Mouse (Mus musculus) embryonic facial prominence, embryonic 14.5 days (tissue): ENCODE measurements at regions not wholly inside any gene's neighbourhood (a gene's known extent, or its start where the extent isn't known, plus 50 kb on each side); places are given as distances from the start of the nearest gene placed in this dataset.
A peak's percentile ranks its signal among the peaks of the same experiment; 100 is the strongest.

ENCODE experiments used
- ATAC-seq: fragments of 200-750 bp; cut with Nextera tagmentation; 2 replicates; pipeline ENCODE4 v1.8.0; 2017; ENCODE audit warnings: low read depth, moderate number of reproducible peaks, moderate TSS enrichment
- DNase-seq: peaks from one replicate; pipeline ENCODE4 v3.0.0-alpha.2; 2015; ENCODE audit warnings: low spot score
- H3K27ac ChIP-seq: fragments of 300-500 bp; sonication (generic); replicated peaks from 2 replicates; pipeline ENCODE4 v1.5.1; 2014; ENCODE audit warnings: low read depth, mild to moderate bottlenecking, low read length, moderate library complexity
- H3K27me3 ChIP-seq: fragments of 300-500 bp; sonication (generic); replicated peaks from 2 replicates; pipeline ENCODE4 v1.6.1; 2014; ENCODE audit warnings: low read length; ENCODE audit not compliant: control insufficient read depth, insufficient read depth
- H3K36me3 ChIP-seq: fragments of 300-500 bp; sonication (generic); 2 replicates; pipeline ENCODE4 v1.6.1; 2014; ENCODE audit warnings: low read length, mixed read lengths; ENCODE audit not compliant: control insufficient read depth, insufficient read depth
- H3K4me1 ChIP-seq: fragments of 300-500 bp; sonication (generic); 2 replicates; pipeline ENCODE4 v1.6.1; 2014; ENCODE audit warnings: antibody characterized with exemption, low read length; ENCODE audit not compliant: control insufficient read depth, insufficient read depth
- H3K4me2 ChIP-seq: fragments of 300-500 bp; sonication (generic); 2 replicates; pipeline ENCODE4 v1.6.1; 2014; ENCODE audit warnings: low read depth, mild to moderate bottlenecking, low read length, moderate library complexity, mixed read lengths
- H3K4me3 ChIP-seq: fragments of 300-500 bp; sonication (generic); 2 replicates; pipeline ENCODE4 v1.5.1; 2014; ENCODE audit warnings: low read depth, mild to moderate bottlenecking, low read length
- H3K9ac ChIP-seq: fragments of 300-500 bp; sonication (generic); 2 replicates; pipeline ENCODE4 v1.6.1; 2014; ENCODE audit warnings: low read depth, mild to moderate bottlenecking, low read length, moderate library complexity, mixed read lengths
- H3K9me3 ChIP-seq: fragments of 300-500 bp; sonication (generic); 2 replicates; pipeline ENCODE4 v1.6.1; 2016; ENCODE audit warnings: low read length; ENCODE audit not compliant: control insufficient read depth
- WGBS: fragments of 180-500 bp; shearing (Covaris S2); extraction: QIAGEN DNeasy Blood & Tissue Kit; methylation state at CpG from one replicate; pipeline ENCODE4 v1.1.7; 2014; 5-methylcytosine and 5-hydroxymethylcytosine counted together

GRCm38 (mm10) chr7:70698986-70699385 is 332.5 kb upstream of the Nr2f2 start:
- Histone ChIP-seq H3K27me3 (no peaks in the 10 kb centered on the region; the same call in 1 of the 2 replicates), H3K36me3 (no peaks in the 10 kb centered on the region), H3K4me1 (peaks cover 8% of the 10 kb centered on the region), H3K9ac (no peak overlapping the region), H3K4me3 (no peak overlapping the region), H3K27ac (no peak overlapping the region), H3K9me3 (no peaks in the 10 kb centered on the region), H3K4me2 (no peak overlapping the region)
- DNase-seq (no peak), ATAC-seq (no peak)
- 35% methylated on average over 2 of the region's 2 CpGs for WGBS

- no peaks in the 10 kb centered on the region for H3K4me1 ChIP-seq
- H3K27ac ChIP-seq: no peak overlapping the region
- H3K27me3 ChIP-seq: no peaks in the 10 kb centered on the region
- whole genome bisulfite sequencing: 71% methylated on average over 4 of the region's 4 CpGs
- ATAC-seq: no peak
- H3K4me2 ChIP-seq: no peak overlapping the region
- H3K9me3 ChIP-seq: no peaks in the 10 kb centered on the region
- H3K4me3 ChIP-seq: no peak overlapping the region
- no peak for DNase-seq
- H3K36me3 ChIP-seq: no peaks in the 10 kb centered on the region
- no peak overlapping the region for H3K9ac ChIP-seq
Measured at GRCm38 (mm10) chr7:70692160-70692559, 325.6 kb upstream of the Nr2f2 start.

DNA sequence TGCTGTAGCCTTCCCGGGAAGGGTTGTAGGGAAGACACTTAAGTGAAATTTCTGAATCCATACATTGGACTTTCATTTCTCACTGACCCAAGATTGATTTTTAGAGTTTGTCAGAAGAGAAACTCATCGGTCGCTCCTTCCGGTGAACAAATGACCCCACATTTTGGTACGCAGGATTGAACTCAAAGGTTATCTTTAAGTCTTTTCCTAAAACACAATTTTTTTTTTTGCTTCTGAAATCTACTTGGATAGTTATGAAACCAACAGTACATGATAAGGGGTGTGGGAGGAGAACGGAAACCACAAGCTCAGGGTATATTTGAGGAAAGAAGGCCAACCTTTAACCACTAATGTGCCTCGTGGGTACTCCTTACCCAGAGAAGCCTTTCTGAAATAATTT is 324.3 kb upstream of the Nr2f2 start:
- no peaks in the 10 kb centered on the region for H3K9me3 ChIP-seq
- no peaks in the 10 kb centered on the region for H3K36me3 ChIP-seq
- no peak overlapping the region for H3K9ac ChIP-seq
- DNase-seq: no peak
- no peak for ATAC-seq
- H3K27me3 ChIP-seq: no peaks in the 10 kb centered on the region
- H3K4me2 ChIP-seq: no peak overlapping the region
- H3K4me3 ChIP-seq: no peak overlapping the region
- H3K4me1 ChIP-seq: no peaks in the 10 kb centered on the region
- H3K27ac ChIP-seq: no peak overlapping the region
- 87% methylated on average over 7 of the region's 7 CpGs for WGBS

GRCm38 (mm10) chr7:70669065-70669464 is 302.5 kb upstream of the Nr2f2 start:
- no peaks in the 10 kb centered on the region for H3K9me3 ChIP-seq
- 74% methylated on average over 2 of the region's 2 CpGs for WGBS
- no peak for DNase-seq

DNA sequence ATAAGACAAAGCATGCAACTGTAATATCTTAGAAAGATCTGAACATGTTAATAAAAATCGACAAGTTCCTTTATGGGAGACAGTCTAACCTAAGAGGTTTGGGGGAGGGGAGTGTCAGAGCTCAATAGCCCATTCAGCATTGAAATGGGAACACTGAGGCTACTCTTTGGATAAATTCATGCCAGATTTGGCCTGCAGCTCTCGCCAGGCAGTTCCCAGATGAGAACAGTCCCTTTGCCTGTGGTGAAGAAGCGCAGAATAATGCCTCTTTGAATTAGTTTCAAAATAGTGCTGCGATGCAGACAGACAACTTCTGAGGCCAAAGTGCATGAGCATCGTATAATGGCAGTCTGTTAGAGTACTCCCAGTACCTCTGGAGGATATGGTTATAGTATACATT is 293.6 kb upstream of the Nr2f2 start:
- Histone ChIP-seq H3K4me2 (no peak overlapping the region), H3K27me3 (no peaks in the 10 kb centered on the region), H3K9ac (no peak overlapping the region), H3K4me1 (no peaks in the 10 kb centered on the region), H3K4me3 (no peak overlapping the region), H3K9me3 (0 out of 2 replicates have a peak, but pooled peaks cover 4% of the 10 kb centered on the region), H3K27ac (no peak overlapping the region), H3K36me3 (no peaks in the 10 kb centered on the region)
- WGBS: 30% methylated on average over 5 of the region's 5 CpGs
- ATAC-seq (no peak), DNase-seq (peak; percentile 29)

More at GRCm38 (mm10) chr7:70669065-70669464, 302.5 kb upstream of the Nr2f2 start:
- ATAC-seq: no peak
- Histone ChIP-seq H3K4me3 (no peak overlapping the region), H3K4me2 (no peak overlapping the region), H3K4me1 (no peaks in the 10 kb centered on the region), H3K27me3 (no peaks in the 10 kb centered on the region; the same call in 1 of the 2 replicates), H3K27ac (no peak overlapping the region), H3K36me3 (no peaks in the 10 kb centered on the region), H3K9ac (no peak overlapping the region)

GRCm38 (mm10) chr7:70649760-70650377 is 283.3 kb upstream of the Nr2f2 start:
- ATAC-seq (no peak), DNase-seq (no peak)
- Histone ChIP-seq H3K27me3 (no peaks in the 10 kb centered on the region), H3K27ac (no peak overlapping the region), H3K36me3 (no peaks in the 10 kb centered on the region), H3K9ac (no peak overlapping the region), H3K4me1 (no peaks in the 10 kb centered on the region), H3K9me3 (0 out of 2 replicates have a peak, but pooled peaks cover 7% of the 10 kb centered on the region), H3K4me3 (no peak overlapping the region), H3K4me2 (no peak overlapping the region)
- 39% methylated on average over 8 of the region's 8 CpGs for WGBS

DNA sequence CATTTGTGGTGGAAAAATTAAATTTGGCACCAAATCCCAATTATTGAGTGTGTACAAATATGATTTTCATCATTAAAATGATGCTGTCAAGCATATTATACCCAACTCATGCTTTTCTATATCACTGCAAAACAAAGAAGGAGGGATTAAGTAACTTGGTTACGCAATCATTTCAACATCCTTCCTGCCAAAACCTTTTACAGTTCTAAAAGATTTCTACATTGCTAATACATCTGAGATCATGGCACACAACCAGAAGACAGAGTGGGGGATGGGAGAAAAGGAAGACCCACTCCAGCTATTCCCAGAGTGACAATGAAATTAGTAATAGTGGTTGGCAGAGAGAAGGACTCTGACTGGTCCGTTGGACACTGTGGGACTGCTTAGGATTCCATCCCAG is 280.3 kb upstream of the Nr2f2 start:
- no peak overlapping the region for H3K9ac ChIP-seq
- ATAC-seq (no peak), DNase-seq (no peak)
- no peaks in the 10 kb centered on the region for H3K36me3 ChIP-seq
- no peak overlapping the region for H3K4me2 ChIP-seq
- peaks cover 9% of the 10 kb centered on the region for H3K4me1 ChIP-seq
- WGBS: 85% methylated on average over 2 of the region's 2 CpGs
- H3K4me3 ChIP-seq: no peak overlapping the region
- no peaks in the 10 kb centered on the region for H3K9me3 ChIP-seq
- no peaks in the 10 kb centered on the region for H3K27me3 ChIP-seq
- H3K27ac ChIP-seq: no peak overlapping the region

- H3K9ac ChIP-seq: no peak overlapping the region
- H3K27ac ChIP-seq: no peak overlapping the region
- WGBS: 15% methylated on average over 9 of the region's 9 CpGs
- no peak overlapping the region for H3K4me2 ChIP-seq
- DNase-seq (peak; percentile 92), ATAC-seq (peak; percentile 95)
- H3K4me1 ChIP-seq: peaks cover 11% of the 10 kb centered on the region
- H3K27me3 ChIP-seq: 0 out of 2 replicates have a peak, but pooled peaks cover 13% of the 10 kb centered on the region
- H3K9me3 ChIP-seq: no peaks in the 10 kb centered on the region
- no peaks in the 10 kb centered on the region for H3K36me3 ChIP-seq
- no peak overlapping the region for H3K4me3 ChIP-seq
Measured at GRCm38 (mm10) chr7:70643694-70644301, 277.3 kb upstream of the Nr2f2 start.

DNA sequence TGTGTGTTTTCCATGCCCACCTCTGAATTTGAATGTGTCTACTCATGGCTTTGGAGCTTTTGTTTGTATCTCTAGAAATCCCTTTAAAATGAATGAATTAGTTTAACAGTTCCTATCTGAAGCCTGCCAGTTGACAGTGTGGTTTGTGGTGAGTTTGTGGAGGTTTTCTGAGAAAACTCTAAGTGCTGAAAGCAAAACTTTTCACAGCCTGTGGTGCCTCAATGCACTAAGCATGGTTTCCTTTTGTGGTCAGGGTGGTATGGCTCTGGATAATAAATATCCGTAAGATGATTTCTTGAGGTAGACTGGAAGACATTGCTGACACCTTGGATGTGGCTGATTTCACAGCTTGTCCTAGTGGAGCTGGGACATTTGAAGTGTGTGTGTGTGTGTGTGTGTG is 276.5 kb upstream of the Nr2f2 start:
- no peaks in the 10 kb centered on the region for H3K36me3 ChIP-seq
- H3K9me3 ChIP-seq: no peaks in the 10 kb centered on the region
- no peak overlapping the region for H3K4me3 ChIP-seq
- WGBS: 73% methylated on average over 1 of the region's 1 CpGs
- DNase-seq (peak; percentile 35), ATAC-seq (no peak)
- H3K4me1 ChIP-seq: peaks cover 11% of the 10 kb centered on the region
- H3K4me2 ChIP-seq: no peak overlapping the region
- 0 out of 2 replicates have a peak, but pooled peaks cover 13% of the 10 kb centered on the region for H3K27me3 ChIP-seq
- H3K27ac ChIP-seq: no peak overlapping the region
- no peak overlapping the region for H3K9ac ChIP-seq
